Mouse (Mus musculus) limb, embryonic 14.5 days (tissue): ENCODE measurements around the gene Fau. TPM values are rescaled to one million over a fixed set of nuclear protein-coding genes. Genes with fewer than 3 reads are reported as not detected.

ENCODE experiments used
- ATAC-seq: fragments of 200-750 bp; cut with Nextera tagmentation; 2 replicates; pipeline ENCODE4 v1.8.0; 2017; ENCODE audit warnings: low read depth, moderate number of reproducible peaks, moderate TSS enrichment; ENCODE audit not compliant: low FRiP score
- DNase-seq: peaks from one replicate; pipeline ENCODE4 v3.0.0-alpha.2; 2015; ENCODE audit warnings: low spot score
- H3K27ac ChIP-seq: fragments of 300-500 bp; sonication (generic); replicated peaks from 2 replicates; pipeline ENCODE4 v1.5.1; 2014; ENCODE audit warnings: low read depth, mild to moderate bottlenecking, low read length, moderate library complexity, mixed read lengths
- H3K27me3 ChIP-seq: fragments of 300-500 bp; sonication (generic); 2 replicates; pipeline ENCODE4 v1.6.1; 2014; ENCODE audit warnings: low read length, mixed read lengths; ENCODE audit not compliant: control insufficient read depth, insufficient read depth
- H3K36me3 ChIP-seq: fragments of 300-500 bp; sonication (generic); 2 replicates; pipeline ENCODE4 v1.6.1; 2014; ENCODE audit warnings: mild to moderate bottlenecking, low read length, moderate library complexity, mixed read lengths; ENCODE audit not compliant: control insufficient read depth, insufficient read depth
- H3K4me1 ChIP-seq: fragments of 300-500 bp; sonication (generic); 2 replicates; pipeline ENCODE4 v1.6.1; 2014; ENCODE audit warnings: antibody characterized with exemption, low read length, mixed read lengths; ENCODE audit not compliant: control insufficient read depth, insufficient read depth
- H3K4me2 ChIP-seq: fragments of 300-500 bp; sonication (generic); replicated peaks from 2 replicates; pipeline ENCODE4 v1.6.1; 2014; ENCODE audit warnings: low read depth, mild to moderate bottlenecking, low read length, moderate library complexity; ENCODE audit not compliant: severe bottlenecking
- H3K4me3 ChIP-seq: fragments of 300-500 bp; sonication (generic); replicated peaks from 2 replicates; pipeline ENCODE4 v1.5.1; 2014; ENCODE audit warnings: low read length
- H3K9ac ChIP-seq: fragments of 300-500 bp; sonication (generic); 2 replicates; pipeline ENCODE4 v1.6.1; 2014; ENCODE audit warnings: mild to moderate bottlenecking, low read depth, low read length, moderate library complexity; ENCODE audit not compliant: severe bottlenecking
- H3K9me3 ChIP-seq: fragments of 300-500 bp; sonication (generic); 2 replicates; pipeline ENCODE4 v1.6.1; 2016; ENCODE audit warnings: low read length; ENCODE audit not compliant: control insufficient read depth
- POLR2A ChIP-seq: fragments of 200-500 bp; IDR thresholded peaks from 2 replicates; pipeline ENCODE4 v1.8.0; 2012; ENCODE audit warnings: inconsistent platforms, mild to moderate bottlenecking, moderate library complexity, borderline replicate concordance; ENCODE audit not compliant: insufficient read depth, insufficient read length; ENCODE audit errors: extremely low read depth
- WGBS: fragments of 180-500 bp; shearing (Covaris S2); extraction: QIAGEN DNeasy Blood & Tissue Kit; methylation state at CpG from one replicate; pipeline ENCODE4 v1.1.7; 2014; 5-methylcytosine and 5-hydroxymethylcytosine counted together
- polyA plus RNA-seq, 2 experiments: library from polyadenylated mRNA; depleted of rRNA in 1 of 2; stranded (reverse) in 1 of 2; unstranded in 1 of 2; fragments of >200 nt; fragmentation: Nextera tagmentation in 1 of 2; extraction: Ambion mirVana in 1 of 2; gene quantifications; 2 replicates each; pipeline versions ENCODE4 v1.2.1 to v1.2.3; 2012 to 2014

Fau gene
- polyA plus RNA-seq, 2 experiments = 968 to 1,838 TPM

- no peak for ATAC-seq
- H3K27me3 ChIP-seq = no peaks in the 10 kb centered on the region
- no peak within 1 kb of the TSS for H3K4me3 ChIP-seq
- no peak within 1 kb of the TSS for H3K27ac ChIP-seq
- DNase-seq = no peak
- no peak within 1 kb of the TSS for H3K9ac ChIP-seq
- no peak within 1 kb of the TSS for H3K4me2 ChIP-seq
- peaks cover 35% of the 10 kb centered on the region for H3K36me3 ChIP-seq
- WGBS = 89% methylated on average over 9 of the region's 9 CpGs
- H3K9me3 ChIP-seq = no peaks in the 10 kb centered on the region
- TF ChIP-seq POLR2A = no peak
- H3K4me1 ChIP-seq = peaks cover 13% of the 10 kb centered on the region
Measured at GRCm38 (mm10) chr19:6082156-6082555, 24.5 kb downstream of the Fau start, which contains the start of gene Gm28374. TSS of gene Gm28374 (minus strand) at chr19:6082256.

DNA sequence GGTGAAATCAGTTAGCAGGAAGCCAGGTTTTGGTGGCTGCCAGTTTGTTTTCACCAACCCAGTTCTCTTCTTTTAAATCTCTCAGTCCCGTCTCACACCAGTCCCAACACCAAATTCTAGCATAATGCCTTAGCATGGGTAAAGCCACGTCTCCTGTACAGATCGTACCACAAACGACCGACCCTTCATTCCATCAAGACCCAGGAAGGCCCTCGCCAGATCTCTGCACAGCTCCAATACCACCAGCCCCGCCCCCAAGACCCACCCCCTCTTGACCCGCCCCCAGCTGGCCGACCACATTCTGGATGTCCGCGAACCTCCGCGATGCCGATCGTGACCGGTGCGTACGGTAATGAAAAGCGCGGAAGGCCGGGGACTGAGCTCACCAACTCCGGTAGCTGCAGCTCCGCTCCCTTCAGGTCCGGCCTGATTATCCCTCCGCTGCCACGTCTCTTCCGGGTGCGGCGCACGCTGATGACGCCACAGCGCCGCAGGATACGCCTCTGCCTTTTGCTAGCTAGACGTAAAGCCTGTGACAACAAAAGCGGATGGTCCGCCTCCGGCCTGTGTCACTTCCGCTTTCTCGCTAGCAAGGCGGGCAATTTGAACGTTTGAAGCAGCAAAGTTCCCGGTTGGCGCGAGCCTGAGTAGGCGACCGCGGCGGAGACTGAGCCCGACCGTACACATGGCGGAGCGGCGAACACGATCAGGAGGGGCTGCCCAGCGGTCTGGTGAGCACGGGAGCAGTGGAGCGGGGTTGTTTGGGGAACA lies 27.0 kb downstream of the Fau start, which contains the start of the genes Zfpl1 and Cdca5:
TSS of gene Zfpl1 (minus strand) at position 479 of the 771 bp plus-strand sequence.
TSS of gene Cdca5 (plus strand) at position 506 of the 771 bp plus-strand sequence.
- 0 out of 2 replicates have a peak, but pooled peaks have one; percentile 8 for TF ChIP-seq POLR2A
- peak within 1 kb of the TSS; percentile 70 for H3K4me3 ChIP-seq
- H3K4me1 ChIP-seq = peaks cover 13% of the 10 kb centered on the region
- peak within 1 kb of the TSS; percentile 78 for H3K27ac ChIP-seq
- no peaks in the 10 kb centered on the region for H3K9me3 ChIP-seq
- peaks cover 47% of the 10 kb centered on the region for H3K36me3 ChIP-seq
- H3K9ac ChIP-seq = peak within 1 kb of the TSS; percentile 76
- DNase-seq (peak; percentile 98), ATAC-seq (peak; percentile 91)
- no peaks in the 10 kb centered on the region for H3K27me3 ChIP-seq
- peak within 1 kb of the TSS; percentile 93 for H3K4me2 ChIP-seq
- WGBS = under 1% methylated on average over 58 of the region's 58 CpGs

DNA sequence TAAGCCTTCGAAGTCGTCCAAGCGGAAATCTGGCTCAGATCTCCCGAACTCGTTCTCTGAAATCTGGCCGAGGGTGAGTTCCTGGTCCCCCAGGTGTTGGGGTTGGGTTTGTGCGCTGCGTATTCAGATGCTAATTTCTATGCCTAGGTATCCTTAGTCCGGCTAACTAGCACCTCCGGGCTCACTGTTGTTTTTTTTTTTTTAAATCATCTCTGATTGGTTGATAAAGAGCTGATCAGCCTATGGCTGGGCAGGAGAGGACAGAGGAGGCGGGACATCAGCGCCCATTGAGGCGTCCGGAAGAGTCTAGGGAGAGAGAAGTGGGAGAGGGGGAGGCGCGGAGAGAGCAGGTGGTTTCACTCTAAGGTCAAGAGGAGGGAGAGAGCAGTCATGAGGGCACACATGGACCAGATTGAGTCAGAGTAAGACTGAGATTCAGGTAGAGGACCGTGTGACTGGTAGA lies 27.8 kb downstream of the Fau start:
- DNase-seq = peak; percentile 75
- WGBS = under 1% methylated on average over 17 of the region's 17 CpGs
- Histone ChIP-seq H3K9ac (peak overlapping the region; percentile 76), H3K36me3 (peaks cover 47% of the 10 kb centered on the region), H3K4me2 (peak overlapping the region; percentile 85), H3K9me3 (no peaks in the 10 kb centered on the region), H3K27me3 (no peaks in the 10 kb centered on the region), H3K4me1 (peaks cover 13% of the 10 kb centered on the region), H3K4me3 (peak overlapping the region; percentile 70), H3K27ac (no peak overlapping the region)
- no peak for TF ChIP-seq POLR2A
- ATAC-seq = peak; percentile 48; the same call in 1 of the 2 replicates

- Histone ChIP-seq H3K4me2 (no peak overlapping the region), H3K9ac (no peak overlapping the region), H3K27me3 (no peaks in the 10 kb centered on the region), H3K27ac (no peak overlapping the region), H3K4me3 (no peak overlapping the region), H3K36me3 (peaks cover 42% of the 10 kb centered on the region), H3K9me3 (no peaks in the 10 kb centered on the region), H3K4me1 (peaks cover 7% of the 10 kb centered on the region)
- ATAC-seq (no peak), DNase-seq (no peak)
- TF ChIP-seq POLR2A = no peak
- WGBS = 92% methylated on average over 13 of the region's 13 CpGs
Measured at GRCm38 (mm10) chr19:6088841-6089240, 31.2 kb downstream of the Fau start.

DNA sequence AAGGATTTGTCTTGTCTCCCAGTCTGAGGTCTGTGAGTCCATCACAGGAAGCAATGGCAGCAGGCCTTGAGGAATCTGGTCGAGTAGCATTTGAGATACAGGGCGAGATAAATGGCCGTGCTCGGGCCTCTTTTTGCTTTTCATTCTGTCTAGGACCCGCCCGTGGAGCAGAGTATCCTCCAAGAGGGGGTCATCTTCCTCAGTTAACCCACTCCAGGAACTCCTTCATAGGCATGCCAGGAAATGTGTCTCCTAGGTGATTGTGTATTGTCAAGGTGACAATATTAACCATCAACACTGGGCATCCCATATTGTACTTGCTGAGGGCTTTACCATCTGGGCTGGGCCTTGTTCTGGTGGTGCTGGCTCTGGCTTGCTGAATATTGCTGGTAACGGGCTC lies 36.5 kb downstream of the Fau start, which contains the start of gene AC131692.1:
TSS of gene AC131692.1 (plus strand) at position 301 of the 400 bp plus-strand sequence.
- no peak within 1 kb of the TSS for H3K4me3 ChIP-seq
- no peaks in the 10 kb centered on the region for H3K9me3 ChIP-seq
- H3K27ac ChIP-seq = no peak within 1 kb of the TSS
- H3K27me3 ChIP-seq = no peaks in the 10 kb centered on the region
- TF ChIP-seq POLR2A = no peak
- 88% methylated on average over 7 of the region's 7 CpGs for WGBS
- H3K4me1 ChIP-seq = no peaks in the 10 kb centered on the region
- ATAC-seq = no peak
- H3K4me2 ChIP-seq = no peak within 1 kb of the TSS
- DNase-seq = no peak
- H3K36me3 ChIP-seq = peaks cover 43% of the 10 kb centered on the region
- H3K9ac ChIP-seq = no peak within 1 kb of the TSS
